Comparison of ENCODE assay signal across 9 mouse cellular contexts in genomic region chr9:58281597-58281996, GRCm38 (mm10). TPM values are rescaled to one million over a fixed set of nuclear protein-coding genes. Genes with fewer than 3 reads are reported as not detected.
A peak's percentile ranks its signal among the peaks of the same experiment; 100 is the strongest.
DNase-seq lines count a peak whose midpoint lies in the region; ATAC-seq and TF ChIP-seq lines count a peak whose summit lies in the region.
"Had no signal": no experiment of that assay in that cellular context is flagged by ENCODE, and none has a peak within 500 bp of the region (broad histone marks: within the 10 kb centered on the region; RNA-seq: fewer than 3 reads in every experiment).

No protein-coding gene starts in this region.

- ATAC-seq in forebrain, embryonic 11.5 days (replicated peaks; ENCODE audit: low FRiP score), result no peak
- ATAC-seq in forebrain, embryonic 15.5 days (replicated peaks), result no peak
- ATAC-seq in neural tube, embryonic 15.5 days (ENCODE audit: low FRiP score), result no peak
- ATAC-seq in megakaryocyte, adult 5-6 weeks (ENCODE audit: poor library complexity, severe bottlenecking), result peak; percentile 70; the same call in 1 of the 2 replicates
- ATAC-seq in heart, embryonic 11.5 days (replicated peaks; ENCODE audit: insufficient number of reproducible peaks, low FRiP score, low TSS enrichment), result no peak

- no peaks in the 10 kb centered on the region for H3K36me3 ChIP-seq in forebrain, embryonic 11.5 days (ENCODE audit: control insufficient read depth, insufficient read depth, low read length)
- H3K36me3 ChIP-seq in forebrain, embryonic 15.5 days, result no peaks in the 10 kb centered on the region
- H3K36me3 ChIP-seq in neural tube, embryonic 15.5 days, result no peaks in the 10 kb centered on the region
- no peaks in the 10 kb centered on the region for H3K36me3 ChIP-seq in heart, embryonic 11.5 days (ENCODE audit: control insufficient read depth, insufficient read depth, low read length)
- H3K36me3 ChIP-seq: neural tube, embryonic 12.5 days had no signal

- no peaks in the 10 kb centered on the region for H3K9me3 ChIP-seq in forebrain, embryonic 11.5 days (ENCODE audit: control insufficient read depth, low read length)
- H3K9me3 ChIP-seq in forebrain, embryonic 15.5 days, result no peaks in the 10 kb centered on the region
- H3K9me3 ChIP-seq in neural tube, embryonic 15.5 days (replicated peaks), result no peaks in the 10 kb centered on the region
- no peaks in the 10 kb centered on the region for H3K9me3 ChIP-seq in heart, embryonic 11.5 days (replicated peaks; ENCODE audit: control insufficient read depth, low read length)
- H3K9me3 ChIP-seq: neural tube, embryonic 12.5 days had no signal

- peak; percentile 70 for DNase-seq in forebrain, embryonic 11.5 days (ENCODE audit: low spot score)
- peak; percentile 38 for DNase-seq in neural tube, embryonic 10.5 days (ENCODE audit: extremely low spot score, low spot score)
- DNase-seq in cerebellum, adult 2 months, result peak; percentile 22 to 37
- no peak for DNase-seq in ovary, postnatal 14 days (ENCODE audit: low spot score)

- no peak overlapping the region for H3K4me3 ChIP-seq in forebrain, embryonic 11.5 days (ENCODE audit: low read depth, low read length)
- no peak overlapping the region for H3K4me3 ChIP-seq in forebrain, embryonic 15.5 days
- no peak overlapping the region for H3K4me3 ChIP-seq in neural tube, embryonic 15.5 days (replicated peaks)
- no peak overlapping the region for H3K4me3 ChIP-seq in cerebellum, adult 2 months (replicated peaks; ENCODE audit: insufficient read depth, low read depth, low read length)
- H3K4me3 ChIP-seq in heart, embryonic 11.5 days (ENCODE audit: low read depth, low read length), result no peak overlapping the region
- H3K4me3 ChIP-seq: neural tube, embryonic 12.5 days had no signal

- no peaks in the 10 kb centered on the region; the same call in 1 of the 2 replicates for H3K4me1 ChIP-seq in forebrain, embryonic 11.5 days (replicated peaks; ENCODE audit: control insufficient read depth, insufficient read depth, low read length)
- peaks cover 8% of the 10 kb centered on the region for H3K4me1 ChIP-seq in forebrain, embryonic 15.5 days
- peaks cover 6% of the 10 kb centered on the region; the same call in 1 of the 2 replicates for H3K4me1 ChIP-seq in neural tube, embryonic 15.5 days
- peaks cover 3% of the 10 kb centered on the region; the same call in 1 of the 2 replicates for H3K4me1 ChIP-seq in cerebellum, adult 2 months (ENCODE audit: control insufficient read depth, insufficient read depth, low read length)
- peaks cover 15% of the 10 kb centered on the region; the same call in 1 of the 2 replicates for H3K4me1 ChIP-seq in heart, embryonic 11.5 days (ENCODE audit: control insufficient read depth, insufficient read depth, low read length)

- peak; percentile 64; the same call in 1 of the 2 replicates for TF ChIP-seq CTCF in cerebellum, adult 2 months (IDR thresholded peaks at IDR 0.05; ENCODE audit: borderline replicate concordance, insufficient read depth, low read depth, low read length)

- H3K27me3 ChIP-seq in forebrain, embryonic 11.5 days (ENCODE audit: control insufficient read depth, insufficient read depth, low read length), result no peaks in the 10 kb centered on the region
- no peaks in the 10 kb centered on the region for H3K27me3 ChIP-seq in forebrain, embryonic 15.5 days
- H3K27me3 ChIP-seq in neural tube, embryonic 15.5 days (replicated peaks), result no peaks in the 10 kb centered on the region
- H3K27me3 ChIP-seq in cerebellum, adult 2 months (ENCODE audit: control insufficient read depth, insufficient read depth, low read length), result no peaks in the 10 kb centered on the region
- no peaks in the 10 kb centered on the region for H3K27me3 ChIP-seq in heart, embryonic 11.5 days (ENCODE audit: control insufficient read depth, insufficient read depth, low read length)
- H3K27me3 ChIP-seq: neural tube, embryonic 12.5 days had no signal

- H3K9ac ChIP-seq in forebrain, embryonic 11.5 days (ENCODE audit: low read length), result no peak overlapping the region
- no peak overlapping the region for H3K9ac ChIP-seq in forebrain, embryonic 15.5 days (replicated peaks)
- no peak overlapping the region for H3K9ac ChIP-seq in neural tube, embryonic 15.5 days (replicated peaks)
- H3K9ac ChIP-seq in heart, embryonic 11.5 days (ENCODE audit: low read depth, low read length), result no peak overlapping the region
- H3K9ac ChIP-seq: neural tube, embryonic 12.5 days had no signal

- H3K4me2 ChIP-seq in forebrain, embryonic 11.5 days (ENCODE audit: low read depth, low read length, severe bottlenecking), result no peak overlapping the region
- no peak overlapping the region for H3K4me2 ChIP-seq in forebrain, embryonic 15.5 days (replicated peaks)
- H3K4me2 ChIP-seq in neural tube, embryonic 15.5 days, result no peak overlapping the region
- H3K4me2 ChIP-seq in heart, embryonic 11.5 days, result no peak overlapping the region
- H3K4me2 ChIP-seq: neural tube, embryonic 12.5 days had no signal

- WGBS in forebrain, embryonic 11.5 days, result 55% methylated on average over 3 of the region's 3 CpGs
- WGBS in forebrain, embryonic 15.5 days, result 52% methylated on average over 3 of the region's 3 CpGs
- 58% methylated on average over 3 of the region's 3 CpGs for WGBS in neural tube, embryonic 15.5 days
- 56% methylated on average over 3 of the region's 3 CpGs for WGBS in cerebellum, adult 2 months
- 61% methylated on average over 3 of the region's 3 CpGs for WGBS in heart, embryonic 11.5 days (ENCODE audit: insufficient replicate concordance)

- no peak for TF ChIP-seq POLR2A in cerebellum, adult 2 months (IDR thresholded peaks at IDR 0.05; ENCODE audit: borderline replicate concordance, insufficient read depth, low read length)

- no peak overlapping the region for H3K27ac ChIP-seq in forebrain, embryonic 11.5 days (ENCODE audit: low read depth, low read length)
- no peak overlapping the region for H3K27ac ChIP-seq in forebrain, embryonic 15.5 days (replicated peaks)
- H3K27ac ChIP-seq in neural tube, embryonic 15.5 days (replicated peaks), result no peak overlapping the region
- H3K27ac ChIP-seq in cerebellum, adult 2 months (ENCODE audit: insufficient read depth, low read length), result no peak overlapping the region
- no peak overlapping the region for H3K27ac ChIP-seq in heart, embryonic 11.5 days (ENCODE audit: low read depth, low read length)
- H3K27ac ChIP-seq: neural tube, embryonic 12.5 days had no signal

RNA-seq across cellular contexts. Expression of gene Stoml1, which starts 28.6 kb away (rescaled TPM):
- 37.6 and 39.4 TPM in 2 replicates for polyA plus RNA-seq in forebrain, embryonic 11.5 days (2014; fragmentation: Nextera tagmentation; extraction: Ambion mirVana)
- polyA plus RNA-seq in forebrain, embryonic 15.5 days (2015; fragmentation: Nextera tagmentation; extraction: Ambion mirVana), result 107 and 109 TPM in 2 replicates
- polyA plus RNA-seq in neural tube, embryonic 15.5 days (2015; fragmentation: Nextera tagmentation; extraction: Ambion mirVana), result 121 and 136 TPM in 2 replicates
- polyA plus RNA-seq in cerebellum, adult 2 months (2012; rRNA removed), result 98.3 and 99.1 TPM in 2 replicates
- 5.8 and 6.1 TPM in 2 replicates for total RNA-seq in megakaryocyte, adult 5-6 weeks (2015)
- total RNA-seq in megakaryocyte, adult 5-6 weeks (2017), result 9.4 and 11.9 TPM in 2 replicates
- polyA plus RNA-seq in heart, embryonic 11.5 days (2014; fragmentation: Nextera tagmentation; extraction: Ambion mirVana), result 19.4 and 22.2 TPM in 2 replicates

RNA-seq across cellular contexts. Expression of gene Loxl1, which starts 31.4 kb away (rescaled TPM):
- 10.2 and 13.0 TPM in 2 replicates for polyA plus RNA-seq in forebrain, embryonic 11.5 days (2014; fragmentation: Nextera tagmentation; extraction: Ambion mirVana)
- polyA plus RNA-seq in forebrain, embryonic 15.5 days (2015; fragmentation: Nextera tagmentation; extraction: Ambion mirVana), result 13.9 and 14.3 TPM in 2 replicates
- polyA plus RNA-seq in neural tube, embryonic 15.5 days (2015; fragmentation: Nextera tagmentation; extraction: Ambion mirVana), result 10.2 and 12.1 TPM in 2 replicates
- 2.3 and 2.7 TPM in 2 replicates for polyA plus RNA-seq in cerebellum, adult 2 months (2012; rRNA removed)
- 0.05 and 0.11 TPM in 2 replicates for total RNA-seq in megakaryocyte, adult 5-6 weeks (2015)
- not detected in 2 replicates for total RNA-seq in megakaryocyte, adult 5-6 weeks (2017)
- polyA plus RNA-seq in heart, embryonic 11.5 days (2014; fragmentation: Nextera tagmentation; extraction: Ambion mirVana), result 36.8 and 37.8 TPM in 2 replicates

RNA-seq across cellular contexts. Expression of gene Pml, which starts 32.0 kb away (rescaled TPM):
- 13.6 and 13.7 TPM in 2 replicates for polyA plus RNA-seq in forebrain, embryonic 11.5 days (2014; fragmentation: Nextera tagmentation; extraction: Ambion mirVana)
- polyA plus RNA-seq in forebrain, embryonic 15.5 days (2015; fragmentation: Nextera tagmentation; extraction: Ambion mirVana), result 7.5 and 8.8 TPM in 2 replicates
- 3.9 and 8.6 TPM in 2 replicates for polyA plus RNA-seq in neural tube, embryonic 15.5 days (2015; fragmentation: Nextera tagmentation; extraction: Ambion mirVana)
- polyA plus RNA-seq in cerebellum, adult 2 months (2012; rRNA removed), result 9.9 and 12.2 TPM in 2 replicates
- 37.7 and 41.3 TPM in 2 replicates for total RNA-seq in megakaryocyte, adult 5-6 weeks (2015)
- 15.5 and 17.4 TPM in 2 replicates for total RNA-seq in megakaryocyte, adult 5-6 weeks (2017)
- polyA plus RNA-seq in heart, embryonic 11.5 days (2014; fragmentation: Nextera tagmentation; extraction: Ambion mirVana), result 13.5 and 15.5 TPM in 2 replicates
